Mouse (Mus musculus) olfactory bulb, adult 2 months (tissue): ENCODE data around the gene Gm9918.

Source experiments
- CTCF ChIP-seq: fragments of 200-500 bp; IDR thresholded peaks from 2 replicates; pipeline ENCODE4 v1.5.1; 2012; ENCODE audit warnings: low read depth, mild to moderate bottlenecking, low read length, moderate library complexity; ENCODE audit not compliant: insufficient read depth
- POLR2A ChIP-seq: fragments of 200-500 bp; IDR thresholded peaks from 2 replicates; pipeline ENCODE4 v1.6.1; 2012; ENCODE audit warnings: mild to moderate bottlenecking, low read depth, low read length, moderate library complexity; ENCODE audit not compliant: insufficient read depth

DNA sequence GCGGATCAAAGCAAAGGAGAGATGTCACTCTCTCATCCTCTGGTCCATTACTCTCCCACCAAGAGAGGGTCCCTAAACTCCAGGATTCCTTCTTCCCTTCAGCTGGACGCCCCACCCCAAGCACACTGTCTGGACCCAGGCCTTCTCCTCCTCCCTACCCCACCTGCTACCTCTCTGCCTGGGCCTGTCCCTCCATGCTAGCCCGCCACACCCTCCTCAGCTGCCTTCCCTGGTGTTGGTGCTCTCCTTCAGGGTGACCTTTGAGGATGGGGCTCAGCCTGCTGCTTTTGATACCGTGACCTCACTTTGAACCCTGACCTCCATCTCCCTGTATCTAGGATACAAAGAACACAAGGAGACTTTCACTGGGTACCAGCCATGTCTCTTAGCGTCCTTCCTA lies 19.8 kb upstream of the Gm9918 start:
- no peak for TF ChIP-seq CTCF
- no peak for TF ChIP-seq POLR2A
